In genomic region chr14:47597942-47598388, GRCm38 (mm10) we compare ENCODE assay signal across 8 mouse cellular contexts. TPM values are rescaled to one million over a fixed set of nuclear protein-coding genes. Genes with fewer than 3 reads are reported as not detected.
DNase-seq lines count a peak whose midpoint lies in the region; ATAC-seq and TF ChIP-seq lines count a peak whose summit lies in the region.

No protein-coding gene starts in this region.

- no peaks in the 10 kb centered on the region for H3K79me2 ChIP-seq in MEL (ENCODE audit: control insufficient read depth, insufficient read depth, low read length, poor library complexity)

- no peak for TF ChIP-seq POLR2A in MEL (IDR thresholded peaks at IDR 0.05; ENCODE audit: control insufficient read depth in 1 of 2, insufficient read depth in 1 of 2, low read depth in 1 of 2, low read length in 2 of 2, poor library complexity in 1 of 2)

- WGBS in forebrain, embryonic 15.5 days = 21% methylated on average over 11 of the region's 11 CpGs
- WGBS in hindbrain, embryonic 11.5 days = 32% methylated on average over 11 of the region's 11 CpGs
- WGBS in lung, embryonic 15.5 days = 24% methylated on average over 11 of the region's 11 CpGs

- peak; percentile 70 for DNase-seq in MEL (ENCODE audit: low read depth, low spot score)
- DNase-seq in c-Kit-positive CD71-positive TER-119-negative erythroid progenitor cells, embryonic 14.5 days (ENCODE audit: low read depth) = peak; percentile 48
- peak; percentile 85 for DNase-seq in hindbrain, embryonic 11.5 days (ENCODE audit: low spot score)
- DNase-seq in layer of hippocampus, adult 9-11 months = peak; percentile 67
- DNase-seq in retina, embryonic 14.5 days (ENCODE audit: low spot score) = peak; percentile 87
- DNase-seq in thymus, postnatal 4 days = peak; percentile 82

- no peak overlapping the region for H3K9ac ChIP-seq in MEL (ENCODE audit: control insufficient read depth, low read depth, low read length, poor library complexity, severe bottlenecking)
- peak overlapping the region; percentile 16; the same call in 1 of the 2 replicates for H3K9ac ChIP-seq in forebrain, embryonic 15.5 days (replicated peaks)
- H3K9ac ChIP-seq in hindbrain, embryonic 11.5 days (ENCODE audit: low read depth, low read length) = peak overlapping the region; percentile 34; the same call in 1 of the 2 replicates
- no peak overlapping the region for H3K9ac ChIP-seq in lung, embryonic 15.5 days

- peak overlapping the region; percentile 29 for H3K4me2 ChIP-seq in forebrain, embryonic 15.5 days (replicated peaks)
- H3K4me2 ChIP-seq in hindbrain, embryonic 11.5 days (replicated peaks; ENCODE audit: low read depth, low read length) = no peak overlapping the region
- peak overlapping the region; percentile 36; the same call in 1 of the 2 replicates for H3K4me2 ChIP-seq in lung, embryonic 15.5 days

- ATAC-seq in forebrain, embryonic 15.5 days (replicated peaks) = peak; percentile 63; the same call in 1 of the 2 replicates
- ATAC-seq in hindbrain, embryonic 11.5 days (ENCODE audit: low FRiP score) = no peak
- ATAC-seq in lung, embryonic 15.5 days (ENCODE audit: borderline replicate concordance, extremely low read depth, low FRiP score, low TSS enrichment) = no peak

- no peaks in the 10 kb centered on the region for H3K4me1 ChIP-seq in MEL (ENCODE audit: control insufficient read depth in 1 of 2, insufficient read depth in 2 of 2, low read length in 2 of 2)
- H3K4me1 ChIP-seq in forebrain, embryonic 15.5 days = peaks cover 5% of the 10 kb centered on the region
- H3K4me1 ChIP-seq in hindbrain, embryonic 11.5 days (replicated peaks; ENCODE audit: control insufficient read depth, insufficient read depth, low read length) = no peaks in the 10 kb centered on the region
- H3K4me1 ChIP-seq in lung, embryonic 15.5 days = no peaks in the 10 kb centered on the region

- H3K27ac ChIP-seq in MEL (ENCODE audit: control insufficient read depth, low read depth, low read length) = no peak overlapping the region
- H3K27ac ChIP-seq in forebrain, embryonic 15.5 days (replicated peaks) = no peak overlapping the region; the same call in 1 of the 2 replicates
- H3K27ac ChIP-seq in hindbrain, embryonic 11.5 days (ENCODE audit: low read depth, low read length) = no peak overlapping the region
- no peak overlapping the region for H3K27ac ChIP-seq in lung, embryonic 15.5 days

- peak; percentile 57 for TF ChIP-seq RAD21 in MEL (IDR thresholded peaks at IDR 0.05; ENCODE audit: low read depth, low read length)

- no peaks in the 10 kb centered on the region for H3K9me3 ChIP-seq in MEL (replicated peaks; ENCODE audit: insufficient read depth, low read length)
- no peaks in the 10 kb centered on the region for H3K9me3 ChIP-seq in forebrain, embryonic 15.5 days
- no peaks in the 10 kb centered on the region for H3K9me3 ChIP-seq in hindbrain, embryonic 11.5 days (ENCODE audit: control insufficient read depth, low read length)
- no peaks in the 10 kb centered on the region for H3K9me3 ChIP-seq in lung, embryonic 15.5 days

- TF ChIP-seq EP300 in MEL (IDR thresholded peaks at IDR 0.05; ENCODE audit: low read depth in 1 of 2, low read length in 2 of 2) = no peak

- TF ChIP-seq CTCF in MEL (IDR thresholded peaks at IDR 0.05 in 2 of 3, conservative IDR thresholded peaks at IDR 0.05 in 1 of 3; ENCODE audit: control insufficient read depth in 1 of 3, insufficient read depth in 1 of 3, low read depth in 2 of 3, low read length in 3 of 3, poor library complexity in 1 of 3, severe bottlenecking in 1 of 3) = peak; percentile 39 to 59 (median 59); a peak in 5 of 6 replicates

- no peaks in the 10 kb centered on the region for H3K27me3 ChIP-seq in MEL (ENCODE audit: control insufficient read depth in 1 of 2, insufficient read depth in 2 of 2, low read length in 2 of 2)
- no peaks in the 10 kb centered on the region for H3K27me3 ChIP-seq in forebrain, embryonic 15.5 days
- H3K27me3 ChIP-seq in hindbrain, embryonic 11.5 days (ENCODE audit: control insufficient read depth, insufficient read depth, low read length) = no peaks in the 10 kb centered on the region
- H3K27me3 ChIP-seq in lung, embryonic 15.5 days = no peaks in the 10 kb centered on the region

- H3K4me3 ChIP-seq in MEL (ENCODE audit: control insufficient read depth in 1 of 2, insufficient read depth in 1 of 2, low read depth in 2 of 2, low read length in 2 of 2) = no peak overlapping the region
- H3K4me3 ChIP-seq in forebrain, embryonic 15.5 days = peak overlapping the region; percentile 13
- no peak overlapping the region for H3K4me3 ChIP-seq in hindbrain, embryonic 11.5 days (ENCODE audit: low read depth, low read length)
- H3K4me3 ChIP-seq in lung, embryonic 15.5 days = no peak overlapping the region

- H3K36me3 ChIP-seq in MEL (ENCODE audit: control insufficient read depth in 1 of 2, insufficient read depth in 2 of 2, low read length in 2 of 2) = no peaks in the 10 kb centered on the region; a peak in 1 of 4 replicates
- no peaks in the 10 kb centered on the region for H3K36me3 ChIP-seq in forebrain, embryonic 15.5 days
- H3K36me3 ChIP-seq in hindbrain, embryonic 11.5 days (ENCODE audit: control insufficient read depth, insufficient read depth, low read length) = no peaks in the 10 kb centered on the region
- H3K36me3 ChIP-seq in lung, embryonic 15.5 days = no peaks in the 10 kb centered on the region

TF ChIP-seq in MEL, 35 proteins besides CTCF, POLR2A, EP300 and RAD21:
- TF ChIP-seq ZC3H11A (IDR thresholded peaks at IDR 0.05; ENCODE audit: low read depth, low read length) (peak; percentile 39), MEF2A (IDR thresholded peaks at IDR 0.05; ENCODE audit: extremely low read depth, insufficient replicate concordance, low read depth, low read length, poor library complexity, severe bottlenecking) (no peak), ELF1 (IDR thresholded peaks at IDR 0.05; ENCODE audit: low read depth, low read length) (peak; percentile 39; the same call in 1 of the 2 replicates), SIN3A (IDR thresholded peaks at IDR 0.05; ENCODE audit: low read length) (no peak), SMC3 (IDR thresholded peaks at IDR 0.05; ENCODE audit: low read depth, low read length) (peak; percentile 51)
TF ChIP-seq in MEL: peak in this region for 3.

RNA-seq across cellular contexts. Expression of gene Atg14, which starts 27.5 kb away (rescaled TPM):
- 2.5 and 3.1 TPM in 2 replicates for total RNA-seq in MEL (2012; rRNA removed)
- polyA plus RNA-seq in MEL (2012; ENCODE audit: insufficient read depth in 1 of 2, insufficient read length in 2 of 2, low read depth in 1 of 2, low replicate concordance in 2 of 2, missing spikeins in 1 of 2) = 1 to 10 TPM in 1 of 2 experiments, not detected in 1; 5.7 TPM
- polyA plus RNA-seq in forebrain, embryonic 15.5 days (2015; fragmentation: Nextera tagmentation; extraction: Ambion mirVana) = 21.8 and 22.6 TPM in 2 replicates
- polyA plus RNA-seq in hindbrain, embryonic 11.5 days (2014; fragmentation: Nextera tagmentation; extraction: Ambion mirVana) = 15.7 and 18.6 TPM in 2 replicates
- 12.9 and 13.4 TPM in 2 replicates for polyA plus RNA-seq in lung, embryonic 15.5 days (2015; fragmentation: Nextera tagmentation; extraction: Ambion mirVana)

RNA-seq across cellular contexts. Expression of gene Ktn1, which starts 50.3 kb away (rescaled TPM):
- total RNA-seq in MEL (2012; rRNA removed) = 26.0 and 27.0 TPM in 2 replicates
- 100 to 1,000 TPM in 1 of 2 experiments, 10 to 100 TPM in 1; 40.3 to 168 TPM for polyA plus RNA-seq in MEL (2012; ENCODE audit: insufficient read depth in 1 of 2, insufficient read length in 2 of 2, low read depth in 1 of 2, low replicate concordance in 2 of 2, missing spikeins in 1 of 2)
- 63.7 and 68.3 TPM in 2 replicates for polyA plus RNA-seq in forebrain, embryonic 15.5 days (2015; fragmentation: Nextera tagmentation; extraction: Ambion mirVana)
- 92.3 and 113 TPM in 2 replicates for polyA plus RNA-seq in hindbrain, embryonic 11.5 days (2014; fragmentation: Nextera tagmentation; extraction: Ambion mirVana)
- 53.1 and 54.3 TPM in 2 replicates for polyA plus RNA-seq in lung, embryonic 15.5 days (2015; fragmentation: Nextera tagmentation; extraction: Ambion mirVana)

Comparison
In these comparisons a context has a peak if more than half of its experiments do, and no peak if none do; other contexts are left out.
1. H3K9ac ChIP-seq: peak in forebrain, embryonic 15.5 days (single experiment) and hindbrain, embryonic 11.5 days (single experiment); none in MEL (single experiment) and lung, embryonic 15.5 days (single experiment).
2. Peak in every context shown above with its lines, with median percentiles within 50 percentile points of each other: DNase-seq.